Mouse (Mus musculus) Patski (cell line): Measurements from ENCODE around the gene Rhbdd2. TPM values are rescaled to one million over a fixed set of nuclear protein-coding genes. Genes with fewer than 3 reads are reported as not detected.

Experiments used
- ATAC-seq: fragments of 100-300 bp; one replicate; pipeline ENCODE4 v1.8.0; 2021
- CTCF ChIA-PET: fragments of 350-600 bp; sonication (Branson Sonifier 250); formaldehyde crosslinking; loops from one replicate; lab custom pipeline; 2022; ENCODE audit warnings: inconsistent platforms; lab: Charles Lee
- POLR2A ChIA-PET: fragments of 350-600 bp; sonication (Branson Sonifier 250); formaldehyde crosslinking; loops from one replicate; lab custom pipeline; 2022; ENCODE audit warnings: antibody characterized with exemption, inconsistent platforms; lab: Charles Lee
- DNase-seq: peaks from one replicate; pipeline ENCODE4 v3.0.0-alpha.2; 2011; ENCODE audit warnings: low read depth, low spot score
- H3K27me3 ChIP-seq: fragments of 371-371 bp; one replicate; pipeline ENCODE4 v1.5.1; 2021
- CTCF ChIP-seq: fragments of 100-300 bp; IDR thresholded peaks from one replicate; pipeline ENCODE4 v1.5.1; 2021
- in situ Hi-C: fragments of 300-500 bp; cut with MboI; formaldehyde crosslinking; loops from 3 replicates; pipeline ENCODE4 v1.11.1; 2018; ENCODE audit warnings: low pct_unique_long_range_greater_than_20kb, mixed read lengths
- polyA plus RNA-seq: library from polyadenylated mRNA; unstranded; gene quantifications from one replicate; pipeline ENCODE4 v1.2.3, GENCODE M21; 2021

The Rhbdd2 gene
- polyA plus RNA-seq, 1 experiment from 2014 or later = 36.7 TPM

GRCm38 (mm10) chr5:135659956-135660355 is 27.5 kb downstream of the Rhbdd2 start:
- POLR2A ChIA-PET = no interaction called here
- no peak for TF ChIP-seq CTCF
- DNase-seq (no peak), ATAC-seq (no peak)
- in situ Hi-C loops = no loop called here
- CTCF ChIA-PET = no interaction called here
- H3K27me3 ChIP-seq = no peaks in the 10 kb centered on the region

- no peaks in the 10 kb centered on the region for H3K27me3 ChIP-seq
- in situ Hi-C loops = no loop called here
- ChIA-PET POLR2A (no interaction called here), CTCF (no interaction called here)
- DNase-seq (no peak), ATAC-seq (no peak)
- no peak for TF ChIP-seq CTCF
Measured at GRCm38 (mm10) chr5:135660535-135660934, 28.1 kb downstream of the Rhbdd2 start.

- ATAC-seq = no peak
- ChIA-PET CTCF (no interaction called here), POLR2A (interaction anchor here (0.9 kb wide), 1 partner anchor 18 kb away, joined by 3 read pairs; no protein-coding TSS in a partner anchor)
- H3K27me3 ChIP-seq = no peaks in the 10 kb centered on the region
- TF ChIP-seq CTCF = no peak
- in situ Hi-C loops = no loop called here
- DNase-seq = no peak
Measured at GRCm38 (mm10) chr5:135666890-135667289, 34.5 kb downstream of the Rhbdd2 start.

GRCm38 (mm10) chr5:135668071-135668470 is 35.7 kb downstream of the Rhbdd2 start:
- no peaks in the 10 kb centered on the region for H3K27me3 ChIP-seq
- POLR2A ChIA-PET = interaction anchor here (0.9 to 1.1 kb wide), 2 partner anchors 15 to 19 kb away, joined by 3 read pairs; no protein-coding TSS in a partner anchor
- in situ Hi-C loops = no loop called here
- no peak for DNase-seq
- CTCF ChIA-PET = no interaction called here
- TF ChIP-seq CTCF = no peak
- ATAC-seq = no peak

- ATAC-seq (no peak), DNase-seq (no peak)
- no peak for TF ChIP-seq CTCF
- H3K27me3 ChIP-seq = no peaks in the 10 kb centered on the region
- ChIA-PET CTCF (no interaction called here), POLR2A (no interaction called here)
- in situ Hi-C loops = no loop called here
Measured at GRCm38 (mm10) chr5:135669741-135670275, 37.4 kb downstream of the Rhbdd2 start, which contains the start of gene Por. Gene Por, plus strand, starts transcription at chr5:135670033.

- POLR2A ChIA-PET = no interaction called here
- TF ChIP-seq CTCF = no peak
- no peaks in the 10 kb centered on the region for H3K27me3 ChIP-seq
- no peak for DNase-seq
- in situ Hi-C loops = no loop called here
- CTCF ChIA-PET = interaction anchor here (0.9 to 1.4 kb wide), 2 partner anchors 9 to 40 kb away, joined by 3 read pairs; no protein-coding TSS in a partner anchor
- ATAC-seq = no peak
Measured at GRCm38 (mm10) chr5:135670881-135671280, 38.5 kb downstream of the Rhbdd2 start.

GRCm38 (mm10) chr5:135672509-135672908 is 40.1 kb downstream of the Rhbdd2 start:
- no peaks in the 10 kb centered on the region for H3K27me3 ChIP-seq
- TF ChIP-seq CTCF = no peak
- ChIA-PET CTCF (no interaction called here), POLR2A (no interaction called here)
- DNase-seq = no peak
- in situ Hi-C loops = no loop called here
- no peak for ATAC-seq

GRCm38 (mm10) chr5:135672980-135673379 is 40.6 kb downstream of the Rhbdd2 start:
- in situ Hi-C loops = no loop called here
- no peak for TF ChIP-seq CTCF
- ChIA-PET POLR2A (no interaction called here), CTCF (no interaction called here)
- no peak for ATAC-seq
- DNase-seq = no peak
- no peaks in the 10 kb centered on the region for H3K27me3 ChIP-seq

GRCm38 (mm10) chr5:135674349-135674775 is 41.9 kb downstream of the Rhbdd2 start:
- no peaks in the 10 kb centered on the region for H3K27me3 ChIP-seq
- DNase-seq (no peak), ATAC-seq (no peak)
- TF ChIP-seq CTCF = no peak
- ChIA-PET POLR2A (no interaction called here), CTCF (no interaction called here)
- in situ Hi-C loops = no loop called here

GRCm38 (mm10) chr5:135674821-135675220 is 42.4 kb downstream of the Rhbdd2 start:
- TF ChIP-seq CTCF = no peak
- no peak for DNase-seq
- ChIA-PET CTCF (no interaction called here), POLR2A (no interaction called here)
- no peak for ATAC-seq
- in situ Hi-C loops = no loop called here
- no peaks in the 10 kb centered on the region for H3K27me3 ChIP-seq

- no peak for TF ChIP-seq CTCF
- no peak for ATAC-seq
- in situ Hi-C loops = no loop called here
- H3K27me3 ChIP-seq = no peaks in the 10 kb centered on the region
- ChIA-PET POLR2A (interaction anchor here (1.5 kb wide), 1 partner anchor 33 kb away, joined by 3 read pairs; no protein-coding TSS in a partner anchor), CTCF (interaction anchor here (0.7 kb wide), 1 partner anchor 61 kb away, joined by 3 read pairs; no protein-coding TSS in a partner anchor)
- no peak for DNase-seq
Measured at GRCm38 (mm10) chr5:135676696-135677095, 44.3 kb downstream of the Rhbdd2 start.
